Mouse (Mus musculus) stomach, postnatal 0 days (tissue): ENCODE measurements around the gene Polr2i.

ENCODE experiments used
- CTCF ChIP-seq: IDR thresholded peaks from 2 replicates; pipeline ENCODE4 v1.5.1; 2016; ENCODE audit warnings: antibody characterized with exemption, low read depth, mild to moderate bottlenecking, moderate library complexity
- EP300 ChIP-seq: optimal IDR thresholded peaks from 2 replicates; pipeline ENCODE3; 2016; ENCODE audit warnings: antibody characterized with exemption

GRCm38 (mm10) chr7:30233387-30233786 lies 1.6 kb downstream of the Polr2i start:
- TF ChIP-seq CTCF = no peak
- no peak for TF ChIP-seq EP300
